Mouse (Mus musculus): Measurements from ENCODE around the gene Arhgap36. TPM values are rescaled to one million over a fixed set of nuclear protein-coding genes. Genes with fewer than 3 reads are reported as not detected.

Arhgap36 gene
- not detected for polyA plus RNA-seq (2017; shearing (Covaris generic))

GRCm38 (mm10) chrX:49463442-49463970 lies at the start of gene Arhgap36:
TSS of gene Arhgap36 (plus strand) at chrX:49463945.

Other genes starting within 250 kb of the Arhgap36 start
- 6.7 TPM for gene Enox2, start 175.7 kb upstream of the Arhgap36 start, polyA plus RNA-seq (2017; shearing (Covaris generic))
- gene Olfr1320, start 208.4 kb downstream of the Arhgap36 start, polyA plus RNA-seq (2017; shearing (Covaris generic)), result not detected

Data from effector memory CD4-positive, alpha-beta T cell, adult 7 months (primary cell).